Mouse (Mus musculus) liver, embryonic 14.5 days (tissue): ENCODE measurements at regions not wholly inside any gene's neighbourhood (a gene's known extent, or its start where the extent isn't known, plus 50 kb on each side); places are given as distances from the start of the nearest gene placed in this dataset.

Experiments used
- CTCF ChIP-seq: IDR thresholded peaks from 2 replicates; pipeline ENCODE4 v1.5.1; 2016; ENCODE audit warnings: antibody characterized with exemption, low read depth, control low read depth
- EP300 ChIP-seq: IDR thresholded peaks from 2 replicates; pipeline ENCODE4 v1.6.1; 2016; ENCODE audit warnings: antibody characterized with exemption, low read depth

DNA sequence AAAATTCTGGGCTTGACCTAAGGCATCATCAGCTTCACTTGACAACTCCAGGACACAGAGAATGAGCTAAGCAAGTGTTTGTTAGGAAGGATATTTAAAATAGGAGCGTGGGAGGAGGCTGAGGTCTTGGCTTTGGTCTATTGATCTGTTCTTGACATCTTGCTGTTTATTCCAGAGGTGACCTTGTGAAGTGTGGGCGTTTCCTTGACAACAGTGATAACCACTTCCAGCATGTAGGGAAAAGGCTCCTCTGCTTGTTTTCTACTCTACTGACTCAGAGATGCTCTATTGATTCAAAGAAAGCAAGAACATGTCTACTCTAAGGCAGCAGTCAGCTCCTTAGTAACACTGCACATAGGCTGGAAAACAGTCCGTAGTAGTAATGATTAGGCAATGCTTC is 392.6 kb downstream of the Basp1 start:
- TF ChIP-seq CTCF, result no peak
- no peak for TF ChIP-seq EP300
